Mouse (Mus musculus): ENCODE measurements at regions not wholly inside any gene's neighbourhood (a gene's known extent, or its start where the extent isn't known, plus 50 kb on each side); places are given as distances from the start of the nearest gene placed in this dataset.
"Not testable (repeated sequence)": the region's sequence is repeated elsewhere in the genome, so short reads cannot be mapped to it uniquely, and the experiment has no call there.

GRCm38 (mm10) chr5:134046086-134046485 is 53.4 kb upstream of the Castor2 start:
- DNase-seq: no peak

GRCm38 (mm10) chr5:134042938-134043337 is 56.6 kb upstream of the Castor2 start:
- DNase-seq: not testable (repeated sequence)

- DNase-seq: peak; percentile 34
Measured at GRCm38 (mm10) chr5:134027316-134027966, 72.1 kb upstream of the Castor2 start.

- DNase-seq: no peak
Measured at GRCm38 (mm10) chr5:134019651-134020432, 79.7 kb upstream of the Castor2 start.

GRCm38 (mm10) chr5:134014257-134015163 is 85.0 kb upstream of the Castor2 start:
- DNase-seq: peak; percentile 51

- DNase-seq: no peak
Measured at GRCm38 (mm10) chr5:134013206-134013605, 86.3 kb upstream of the Castor2 start.

GRCm38 (mm10) chr5:134009843-134010242 is 89.7 kb upstream of the Castor2 start:
- DNase-seq: no peak

- DNase-seq: no peak
Measured at GRCm38 (mm10) chr5:134007127-134007771, 92.3 kb upstream of the Castor2 start.

GRCm38 (mm10) chr5:134006470-134007126 is 92.9 kb upstream of the Castor2 start:
- peak; percentile 83 for DNase-seq

- DNase-seq: no peak
Measured at GRCm38 (mm10) chr5:134006001-134006400, 93.5 kb upstream of the Castor2 start.

- DNase-seq: no peak
Measured at GRCm38 (mm10) chr5:134000100-134000499, 99.4 kb upstream of the Castor2 start.

- DNase-seq: no peak
Measured at GRCm38 (mm10) chr5:133999698-134000097, 99.8 kb upstream of the Castor2 start.

GRCm38 (mm10) chr5:133991994-133992393 is 107.5 kb upstream of the Castor2 start:
- no peak for DNase-seq

GRCm38 (mm10) chr5:133991556-133991955 is 108.0 kb upstream of the Castor2 start:
- peak; percentile 29 for DNase-seq

- DNase-seq: no peak
Measured at GRCm38 (mm10) chr5:133983249-133983966, 116.1 kb upstream of the Castor2 start.

GRCm38 (mm10) chr5:133970421-133970914 is 129.0 kb upstream of the Castor2 start:
- DNase-seq: no peak

GRCm38 (mm10) chr5:133963301-133963700 is 136.2 kb upstream of the Castor2 start:
- no peak for DNase-seq

GRCm38 (mm10) chr5:133940841-133941240 is 158.7 kb upstream of the Castor2 start:
- peak; percentile 19 for DNase-seq

GRCm38 (mm10) chr5:133940030-133940429 is 159.5 kb upstream of the Castor2 start:
- DNase-seq: no peak

GRCm38 (mm10) chr5:133937967-133938918 is 161.3 kb upstream of the Castor2 start:
- no peak for DNase-seq

Measured in right cerebral cortex, postnatal 4 days (tissue).